Mouse (Mus musculus) mesoderm, embryonic 11.5 days (tissue): ENCODE data around the gene St6gal1.

Experiments used
- DNase-seq: peaks from one replicate; pipeline ENCODE4 v3.0.0-alpha.2; 2012; ENCODE audit warnings: low read depth, low spot score

The St6gal1 gene

GRCm38 (mm10) chr16:23250556-23251444 lies 26.3 kb downstream of the St6gal1 start:
- DNase-seq = no peak

GRCm38 (mm10) chr16:23251445-23251773 lies 26.9 kb downstream of the St6gal1 start:
- DNase-seq = no peak

- no peak for DNase-seq
Observed at GRCm38 (mm10) chr16:23253620-23254019, 29.1 kb downstream of the St6gal1 start.

- no peak for DNase-seq
Observed at GRCm38 (mm10) chr16:23254062-23254461, 29.5 kb downstream of the St6gal1 start.

- no peak for DNase-seq
Observed at GRCm38 (mm10) chr16:23256638-23257037, 32.1 kb downstream of the St6gal1 start.

- DNase-seq = no peak
Observed at GRCm38 (mm10) chr16:23258429-23258822, 33.9 kb downstream of the St6gal1 start.

- DNase-seq = no peak
Observed at GRCm38 (mm10) chr16:23258823-23259457, 34.4 kb downstream of the St6gal1 start.

- no peak for DNase-seq
Observed at GRCm38 (mm10) chr16:23259580-23259979, 35.0 kb downstream of the St6gal1 start.

- DNase-seq = no peak
Observed at GRCm38 (mm10) chr16:23262131-23262768, 37.7 kb downstream of the St6gal1 start.

GRCm38 (mm10) chr16:23262846-23263245 lies 38.3 kb downstream of the St6gal1 start:
- DNase-seq = no peak

GRCm38 (mm10) chr16:23264999-23265398 lies 40.5 kb downstream of the St6gal1 start:
- DNase-seq = no peak

GRCm38 (mm10) chr16:23265481-23265880 lies 40.9 kb downstream of the St6gal1 start:
- no peak for DNase-seq

- no peak for DNase-seq
Observed at GRCm38 (mm10) chr16:23266293-23266692, 41.8 kb downstream of the St6gal1 start.

GRCm38 (mm10) chr16:23266896-23267295 lies 42.4 kb downstream of the St6gal1 start:
- DNase-seq = no peak

GRCm38 (mm10) chr16:23268231-23268630 lies 43.7 kb downstream of the St6gal1 start:
- no peak for DNase-seq

GRCm38 (mm10) chr16:23269056-23269983 lies 44.8 kb downstream of the St6gal1 start:
- no peak for DNase-seq

- peak; percentile 75 for DNase-seq
Observed at GRCm38 (mm10) chr16:23269984-23270912, 45.7 kb downstream of the St6gal1 start.

- DNase-seq = no peak
Observed at GRCm38 (mm10) chr16:23270913-23271253, 46.3 kb downstream of the St6gal1 start.

- no peak for DNase-seq
Observed at GRCm38 (mm10) chr16:23271746-23272520, 47.4 kb downstream of the St6gal1 start.
